Mouse (Mus musculus) hindbrain, embryonic 15.5 days (tissue): Measurements from ENCODE around the gene Micu2. TPM values are rescaled to one million over a fixed set of nuclear protein-coding genes. Genes with fewer than 3 reads are reported as not detected.
A peak's percentile ranks its signal among the peaks of the same experiment; 100 is the strongest.
"Not testable (repeated sequence)": the region's sequence is repeated elsewhere in the genome, so short reads cannot be mapped to it uniquely, and the experiment has no call there.

Experiments
- ATAC-seq: fragments of 200-750 bp; cut with Nextera tagmentation; 2 replicates; pipeline ENCODE4 v1.8.0; 2017; ENCODE audit warnings: low read depth, moderate number of reproducible peaks, moderate TSS enrichment; ENCODE audit not compliant: low FRiP score
- H3K27ac ChIP-seq: fragments of 300-500 bp; sonication (generic); replicated peaks from 2 replicates; pipeline ENCODE4 v1.5.1; 2015; ENCODE audit warnings: mild to moderate bottlenecking, inconsistent platforms
- H3K27me3 ChIP-seq: fragments of 300-500 bp; sonication (generic); 2 replicates; pipeline ENCODE4 v1.6.1; 2015; ENCODE audit warnings: control low read depth, inconsistent platforms
- H3K36me3 ChIP-seq: fragments of 300-500 bp; sonication (generic); 2 replicates; pipeline ENCODE4 v1.6.1; 2015; ENCODE audit warnings: control low read depth, inconsistent platforms
- H3K4me1 ChIP-seq: fragments of 300-500 bp; sonication (generic); replicated peaks from 2 replicates; pipeline ENCODE4 v1.6.1; 2015; ENCODE audit warnings: control low read depth, inconsistent platforms
- H3K4me2 ChIP-seq: fragments of 300-500 bp; sonication (generic); 2 replicates; pipeline ENCODE4 v1.6.1; 2015; ENCODE audit warnings: moderate library complexity, mild to moderate bottlenecking, inconsistent platforms
- H3K4me3 ChIP-seq: fragments of 300-500 bp; sonication (generic); 2 replicates; pipeline ENCODE4 v1.5.1; 2015; ENCODE audit warnings: mild to moderate bottlenecking, inconsistent platforms
- H3K9ac ChIP-seq: fragments of 300-500 bp; sonication (generic); 2 replicates; pipeline ENCODE4 v1.6.1; 2015; ENCODE audit warnings: inconsistent platforms
- H3K9me3 ChIP-seq: fragments of 300-500 bp; sonication (generic); 2 replicates; pipeline ENCODE4 v1.6.1; 2016; ENCODE audit warnings: control low read depth, inconsistent platforms
- WGBS: fragments of 180-500 bp; shearing (Covaris S2); methylation state at CpG from one replicate; pipeline ENCODE4 v1.1.7; 2015; 5-methylcytosine and 5-hydroxymethylcytosine counted together
- polyA plus RNA-seq: library from polyadenylated mRNA; unstranded; fragments of >200 nt; fragmentation: Nextera tagmentation; extraction: Ambion mirVana; gene quantifications from 2 replicates; pipeline ENCODE4 v1.2.1, GENCODE M21; 2015

Gene Micu2
- polyA plus RNA-seq, 1 experiment from 2014 or later = 70.5 TPM

DNA sequence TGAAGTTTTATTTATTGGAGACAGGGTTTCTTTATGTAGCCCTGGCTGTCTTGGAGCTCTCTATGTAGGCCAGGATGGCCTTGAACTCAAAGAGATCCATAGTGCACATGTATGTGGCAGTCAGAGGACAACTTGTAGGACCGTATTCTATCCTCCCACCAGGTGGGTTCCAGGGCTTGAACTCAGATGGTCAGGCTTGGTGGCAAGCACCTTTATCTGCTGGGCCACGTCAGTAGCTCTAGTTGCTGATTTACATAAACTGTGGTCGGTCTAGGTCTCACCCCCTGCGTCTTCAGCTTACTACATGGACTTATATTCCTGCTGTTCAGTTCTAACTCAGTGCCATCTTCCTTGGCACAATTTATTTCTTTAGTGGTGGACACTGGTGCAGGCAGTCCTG lies 87.7 kb downstream of the Micu2 start:
- WGBS = 75% methylated on average over 4 of the region's 4 CpGs
- no peak overlapping the region for H3K4me2 ChIP-seq
- H3K36me3 ChIP-seq = peaks cover 3% of the 10 kb centered on the region; the same call in 1 of the 2 replicates
- no peaks in the 10 kb centered on the region for H3K9me3 ChIP-seq
- no peaks in the 10 kb centered on the region for H3K27me3 ChIP-seq
- H3K4me3 ChIP-seq = no peak overlapping the region
- peaks cover 4% of the 10 kb centered on the region; the same call in 1 of the 2 replicates for H3K4me1 ChIP-seq
- no peak overlapping the region for H3K9ac ChIP-seq
- no peak for ATAC-seq
- no peak overlapping the region for H3K27ac ChIP-seq

GRCm38 (mm10) chr14:57910501-57911068 lies 88.5 kb downstream of the Micu2 start:
- no peaks in the 10 kb centered on the region for H3K36me3 ChIP-seq
- H3K4me1 ChIP-seq = peaks cover 4% of the 10 kb centered on the region; the same call in 1 of the 2 replicates
- H3K9me3 ChIP-seq = no peaks in the 10 kb centered on the region
- peak overlapping the region; percentile 36 for H3K4me3 ChIP-seq
- H3K4me2 ChIP-seq = peak overlapping the region; percentile 62
- H3K9ac ChIP-seq = peak overlapping the region; percentile 46
- no peaks in the 10 kb centered on the region for H3K27me3 ChIP-seq
- WGBS = 20% methylated on average over 26 of the region's 26 CpGs
- peak; percentile 90 for ATAC-seq
- H3K27ac ChIP-seq = peak overlapping the region; percentile 66

DNA sequence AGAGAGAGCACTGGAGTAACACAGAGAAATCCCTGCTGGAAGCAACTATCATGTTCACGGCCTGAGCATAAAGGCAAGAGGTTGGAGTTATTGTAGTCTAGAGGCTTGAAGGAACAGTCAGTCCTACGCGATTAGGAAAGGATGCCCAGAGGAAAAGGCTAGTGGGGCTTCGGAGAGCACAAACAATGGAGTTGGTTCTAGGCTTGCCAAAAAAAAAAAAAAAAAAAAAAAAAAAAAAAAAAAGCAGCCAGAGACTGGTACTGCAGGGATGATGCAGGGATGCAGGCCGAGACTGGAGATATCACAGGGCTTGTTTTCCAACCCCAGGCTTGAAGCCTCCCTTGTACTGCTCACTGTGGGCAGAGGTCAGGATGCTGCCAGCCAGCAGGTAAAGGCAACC lies 89.8 kb downstream of the Micu2 start:
- Histone ChIP-seq H3K9me3 (no peaks in the 10 kb centered on the region), H3K4me1 (peaks cover 4% of the 10 kb centered on the region; the same call in 1 of the 2 replicates), H3K27me3 (no peaks in the 10 kb centered on the region), H3K9ac (no peak overlapping the region), H3K4me2 (no peak overlapping the region), H3K27ac (no peak overlapping the region), H3K36me3 (no peaks in the 10 kb centered on the region), H3K4me3 (no peak overlapping the region)
- 69% methylated on average over 5 of the region's 5 CpGs for WGBS
- ATAC-seq = no peak

DNA sequence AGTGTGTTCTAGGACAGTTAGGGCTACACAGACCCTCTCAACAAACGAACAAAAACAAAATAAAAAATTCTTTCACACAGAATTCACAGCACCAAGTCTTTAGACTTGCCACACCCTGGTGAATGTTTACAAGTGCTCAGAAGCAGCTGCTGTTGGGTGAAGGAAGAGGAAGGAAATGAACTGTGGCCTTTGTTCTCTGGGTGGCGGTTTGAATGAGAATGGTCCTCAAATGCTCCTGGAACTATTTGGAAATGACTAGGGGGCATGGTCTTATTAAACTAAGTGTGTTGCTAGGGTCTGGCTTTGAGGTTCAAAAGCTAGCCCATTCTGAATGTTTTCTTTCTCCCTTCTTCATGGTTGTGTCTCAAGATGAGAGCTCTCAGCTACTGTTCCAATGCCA lies 90.6 kb downstream of the Micu2 start:
- WGBS = 66% methylated on average over 2 of the region's 2 CpGs
- Histone ChIP-seq H3K9me3 (no peaks in the 10 kb centered on the region), H3K4me1 (peaks cover 4% of the 10 kb centered on the region; the same call in 1 of the 2 replicates), H3K36me3 (no peaks in the 10 kb centered on the region), H3K4me2 (no peak overlapping the region), H3K4me3 (no peak overlapping the region), H3K9ac (no peak overlapping the region), H3K27ac (no peak overlapping the region), H3K27me3 (no peaks in the 10 kb centered on the region)
- no peak for ATAC-seq

GRCm38 (mm10) chr14:57901998-57902397 lies 97.1 kb downstream of the Micu2 start:
- no peaks in the 10 kb centered on the region for H3K27me3 ChIP-seq
- no peak for ATAC-seq
- H3K27ac ChIP-seq = no peak overlapping the region
- no peaks in the 10 kb centered on the region for H3K9me3 ChIP-seq
- no peaks in the 10 kb centered on the region for H3K36me3 ChIP-seq
- no peak overlapping the region for H3K9ac ChIP-seq
- WGBS = 76% methylated on average over 1 of the region's 1 CpGs
- no peak overlapping the region for H3K4me3 ChIP-seq
- no peak overlapping the region for H3K4me2 ChIP-seq
- no peaks in the 10 kb centered on the region for H3K4me1 ChIP-seq

DNA sequence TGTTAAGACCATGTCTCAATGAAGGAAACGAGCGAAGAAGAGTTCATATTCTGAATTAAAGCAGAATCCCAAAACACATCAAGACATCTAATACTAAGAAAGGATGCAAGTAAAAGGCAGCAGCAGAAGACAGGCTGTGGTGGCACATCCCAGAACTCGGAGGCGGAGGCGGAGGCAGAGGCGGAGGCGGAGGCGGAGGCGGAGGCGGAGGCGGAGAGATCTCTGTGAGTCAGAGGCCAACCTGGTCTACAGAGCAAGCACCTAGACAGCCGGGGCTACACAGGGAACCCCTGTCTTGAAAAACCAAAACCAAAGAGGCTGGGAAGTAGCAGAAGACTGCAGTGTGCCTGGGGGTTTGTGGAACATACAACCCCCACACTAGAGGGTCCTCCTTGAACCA lies 102.2 kb downstream of the Micu2 start:
- Histone ChIP-seq H3K4me1 (no peaks in the 10 kb centered on the region), H3K27ac (no peak overlapping the region), H3K4me2 (no peak overlapping the region), H3K9me3 (no peaks in the 10 kb centered on the region), H3K4me3 (no peak overlapping the region), H3K36me3 (no peaks in the 10 kb centered on the region), H3K9ac (no peak overlapping the region), H3K27me3 (no peaks in the 10 kb centered on the region)
- no peak for ATAC-seq
- 95% methylated on average over 12 of the region's 12 CpGs for WGBS

DNA sequence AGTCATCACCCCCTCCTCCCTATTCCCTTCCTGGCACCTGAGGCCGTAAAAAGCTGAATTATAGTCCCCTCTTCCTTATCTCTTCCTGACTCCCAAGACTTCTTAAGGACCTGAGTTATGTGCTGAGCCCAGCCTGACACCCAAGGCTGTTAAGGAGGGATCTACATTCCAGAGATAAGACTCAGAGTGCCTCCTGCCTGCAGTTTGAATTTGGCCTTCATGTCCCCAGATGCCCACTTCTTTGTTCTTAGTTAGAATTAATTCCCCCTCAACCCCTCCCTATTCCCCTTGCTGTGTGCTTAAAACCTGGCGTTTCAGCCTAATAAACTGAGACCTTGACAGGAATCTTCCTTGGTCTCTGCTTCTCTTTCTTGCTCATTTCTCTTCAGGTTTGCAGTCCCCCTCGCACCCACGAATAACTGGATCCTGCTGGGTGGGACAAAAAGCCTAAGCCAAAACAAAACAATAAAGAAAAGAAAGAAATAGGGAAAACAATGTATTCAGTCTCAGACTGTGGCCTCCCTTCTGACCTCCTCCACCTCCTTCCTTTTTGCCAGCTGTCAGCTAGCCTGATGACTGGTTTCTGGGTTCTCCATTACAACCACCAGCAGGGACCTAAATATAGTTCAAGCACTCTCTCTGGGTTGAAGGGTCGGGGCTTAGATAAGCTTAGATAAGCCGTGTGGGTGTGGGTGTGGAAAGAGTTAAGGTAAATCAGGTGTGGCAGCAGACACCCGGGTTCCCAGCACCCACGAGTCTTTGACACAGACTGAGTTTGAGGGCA lies 102.8 kb downstream of the Micu2 start:
- H3K27me3 ChIP-seq, ATAC-seq, H3K27ac ChIP-seq, H3K4me1 ChIP-seq, H3K9ac ChIP-seq, H3K36me3 ChIP-seq, H3K9me3 ChIP-seq, H3K4me2 ChIP-seq, H3K4me3 ChIP-seq: not testable (repeated sequence)
- WGBS = 47% methylated on average over 8 of the region's 8 CpGs

GRCm38 (mm10) chr14:57894346-57894745 lies 104.7 kb downstream of the Micu2 start:
- no peak overlapping the region for H3K4me2 ChIP-seq
- no peaks in the 10 kb centered on the region for H3K9me3 ChIP-seq
- H3K36me3 ChIP-seq = no peaks in the 10 kb centered on the region
- no peaks in the 10 kb centered on the region for H3K4me1 ChIP-seq
- no peak overlapping the region for H3K27ac ChIP-seq
- no peak overlapping the region for H3K9ac ChIP-seq
- WGBS = 95% methylated on average over 2 of the region's 2 CpGs
- no peak overlapping the region for H3K4me3 ChIP-seq
- ATAC-seq = no peak
- H3K27me3 ChIP-seq = no peaks in the 10 kb centered on the region

- Histone ChIP-seq H3K36me3 (no peaks in the 10 kb centered on the region), H3K4me1 (peaks cover 11% of the 10 kb centered on the region), H3K4me2 (no peak overlapping the region), H3K27ac (no peak overlapping the region), H3K27me3 (no peaks in the 10 kb centered on the region), H3K9ac (no peak overlapping the region), H3K4me3 (no peak overlapping the region), H3K9me3 (no peaks in the 10 kb centered on the region)
- ATAC-seq = no peak
- 100% methylated on average over 1 of the region's 1 CpGs for WGBS
These were observed 106.1 kb downstream of the Micu2 start for GRCm38 (mm10) chr14:57892961-57893360.

DNA sequence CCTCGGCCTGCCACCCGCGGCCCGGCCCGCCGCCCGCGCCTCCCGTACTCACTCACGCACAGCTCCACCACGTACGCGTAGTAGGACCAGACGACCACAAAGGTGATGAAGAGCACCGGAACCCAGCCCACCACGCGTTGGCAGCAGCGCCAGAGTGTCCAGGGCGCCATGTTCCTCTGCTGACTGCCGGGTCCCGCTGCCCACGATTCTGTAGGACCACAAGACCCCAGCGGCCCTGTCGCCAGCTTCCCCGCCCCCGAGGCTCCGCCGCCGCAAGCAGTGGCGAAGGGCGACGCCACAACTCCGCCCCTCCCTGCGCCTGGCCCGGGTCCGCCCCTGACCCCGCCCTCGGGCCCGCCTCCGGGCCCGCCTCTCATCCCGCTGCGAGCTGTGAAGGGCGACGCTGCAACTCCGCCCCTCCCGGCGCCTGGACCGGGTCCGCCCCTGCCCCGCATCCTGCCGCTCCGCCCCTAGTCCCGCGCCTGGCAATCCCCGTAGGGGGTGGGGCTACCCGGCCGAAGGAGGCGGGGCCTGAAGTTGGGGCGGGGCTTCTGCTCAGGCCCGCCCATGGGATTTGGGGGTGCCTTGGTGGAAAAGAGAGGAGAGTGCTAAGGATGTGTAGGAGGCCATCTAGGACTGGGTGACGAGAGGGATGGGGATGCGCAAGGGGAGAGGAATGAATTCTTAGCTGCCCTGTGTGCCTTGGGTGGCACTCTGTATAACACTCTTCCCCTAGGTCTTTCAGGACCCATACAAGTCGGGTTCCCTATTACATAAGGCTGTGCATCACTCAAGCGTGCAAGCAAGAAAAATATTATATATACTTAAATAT lies 108.8 kb downstream of the Micu2 start, which contains the start of gene Zdhhc20:
Zdhhc20 (minus strand) TSS at position 266 of the 832 bp plus-strand sequence.
- no peaks in the 10 kb centered on the region for H3K9me3 ChIP-seq
- H3K36me3 ChIP-seq = no peaks in the 10 kb centered on the region
- peak within 1 kb of the TSS; percentile 86 for H3K9ac ChIP-seq
- WGBS = 3% methylated on average over 60 of the region's 65 CpGs
- H3K27ac ChIP-seq = peak within 1 kb of the TSS; percentile 85
- ATAC-seq = peak; percentile 96
- peak within 1 kb of the TSS; percentile 81 for H3K4me3 ChIP-seq
- peak within 1 kb of the TSS; percentile 63 for H3K4me2 ChIP-seq
- H3K27me3 ChIP-seq = no peaks in the 10 kb centered on the region
- H3K4me1 ChIP-seq = peaks cover 23% of the 10 kb centered on the region

DNA sequence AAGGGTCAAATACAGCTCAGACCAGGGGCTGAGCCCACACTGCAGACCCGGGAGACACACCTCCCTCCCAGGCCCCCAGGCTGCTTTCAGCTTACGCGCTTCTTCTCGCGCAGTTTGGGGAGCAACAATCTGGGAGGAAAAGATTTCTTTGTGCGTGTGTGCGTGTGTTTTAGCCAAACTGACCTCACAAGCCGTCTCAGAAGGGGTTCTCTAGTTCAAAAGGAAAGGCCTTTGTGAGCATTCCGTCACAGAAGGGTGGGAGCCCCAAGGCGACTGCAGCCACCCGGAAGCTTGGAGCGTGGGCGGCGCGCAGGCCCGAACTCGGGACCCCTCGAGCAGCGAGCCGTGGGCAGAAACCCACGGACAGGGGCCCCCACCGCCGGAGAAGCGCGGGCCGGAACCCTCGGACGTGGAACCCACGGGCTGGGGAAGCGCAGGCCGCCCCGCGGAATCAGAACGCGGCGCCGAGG lies 109.5 kb downstream of the Micu2 start:
- ATAC-seq = peak; percentile 21
- Histone ChIP-seq H3K9me3 (no peaks in the 10 kb centered on the region), H3K4me2 (peak overlapping the region; percentile 63), H3K4me3 (peak overlapping the region; percentile 81), H3K36me3 (no peaks in the 10 kb centered on the region), H3K27me3 (no peaks in the 10 kb centered on the region), H3K9ac (peak overlapping the region; percentile 86), H3K27ac (peak overlapping the region; percentile 85), H3K4me1 (peaks cover 23% of the 10 kb centered on the region)
- WGBS = under 1% methylated on average over 35 of the region's 37 CpGs

- H3K9ac ChIP-seq = no peak overlapping the region
- ATAC-seq = no peak
- WGBS = 68% methylated on average over 8 of the region's 8 CpGs
- no peaks in the 10 kb centered on the region for H3K27me3 ChIP-seq
- no peak overlapping the region; the same call in 1 of the 2 replicates for H3K4me2 ChIP-seq
- H3K9me3 ChIP-seq = no peaks in the 10 kb centered on the region
- H3K27ac ChIP-seq = no peak overlapping the region
- no peak overlapping the region for H3K4me3 ChIP-seq
- H3K4me1 ChIP-seq = peaks cover 28% of the 10 kb centered on the region
- H3K36me3 ChIP-seq = no peaks in the 10 kb centered on the region
These were observed 111.9 kb downstream of the Micu2 start for GRCm38 (mm10) chr14:57887171-57887570.
